Mouse (Mus musculus): Measurements from ENCODE around the gene Slc26a5.
A peak's percentile ranks its signal among the peaks of the same experiment; 100 is the strongest.

Gene Slc26a5

GRCm38 (mm10) chr5:21803691-21804188 lies 61.7 kb downstream of the Slc26a5 start:
- DNase-seq = no peak

- no peak for DNase-seq
Observed at GRCm38 (mm10) chr5:21802907-21803306, 62.5 kb downstream of the Slc26a5 start.

- no peak for DNase-seq
Observed at GRCm38 (mm10) chr5:21792166-21792565, 73.2 kb downstream of the Slc26a5 start.

GRCm38 (mm10) chr5:21789061-21789460 lies 76.3 kb downstream of the Slc26a5 start:
- no peak for DNase-seq

- DNase-seq = no peak
Observed at GRCm38 (mm10) chr5:21787186-21788105, 78.0 kb downstream of the Slc26a5 start.

GRCm38 (mm10) chr5:21786258-21787185 lies 78.9 kb downstream of the Slc26a5 start:
- DNase-seq = peak; percentile 96 to 97

GRCm38 (mm10) chr5:21785776-21786175 lies 79.6 kb downstream of the Slc26a5 start:
- DNase-seq = peak in 1 of 2 experiments; percentile 8

GRCm38 (mm10) chr5:21785053-21785452 lies 80.4 kb downstream of the Slc26a5 start, which contains the start of the genes Dnajc2 and Psmc2:
Dnajc2 (minus strand) TSS chr5:21785251.
Psmc2 (plus strand) TSS chr5:21785283.
- DNase-seq = peak; percentile 95 to 96

GRCm38 (mm10) chr5:21784161-21785052 lies 81.0 kb downstream of the Slc26a5 start:
- peak; percentile 12 to 26 for DNase-seq

- no peak for DNase-seq
Observed at GRCm38 (mm10) chr5:21776491-21776890, 88.9 kb downstream of the Slc26a5 start.

GRCm38 (mm10) chr5:21769841-21770240 lies 95.6 kb downstream of the Slc26a5 start:
- no peak for DNase-seq

- DNase-seq = no peak
Observed at GRCm38 (mm10) chr5:21768506-21768905, 96.9 kb downstream of the Slc26a5 start.

All from cerebellum, postnatal 10 days (tissue).